In the genomic region with DNA sequence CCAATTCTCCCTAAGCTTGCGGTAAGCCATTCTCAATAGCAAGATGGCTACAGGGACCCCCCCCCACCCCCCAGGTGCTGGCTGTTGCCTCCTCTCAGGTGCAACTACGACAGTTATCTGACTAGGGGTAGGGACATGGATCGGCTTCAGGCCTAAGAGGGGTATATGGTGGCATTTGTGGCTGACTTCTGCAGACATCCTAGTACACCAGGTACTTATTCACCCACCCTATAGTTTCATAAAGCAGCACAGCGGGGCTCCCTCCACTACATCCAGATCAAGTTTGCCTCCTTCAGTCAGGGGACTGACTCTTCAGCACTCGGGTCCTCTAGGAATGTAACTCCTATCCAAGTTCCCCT, we compare ENCODE assay signal across 8 mouse cellular contexts. TPM values are rescaled to one million over a fixed set of nuclear protein-coding genes. Genes with fewer than 3 reads are reported as not detected.
DNase-seq lines count a peak whose midpoint lies in the region; ATAC-seq and TF ChIP-seq lines count a peak whose summit lies in the region.

No protein-coding gene starts in this region.

- H3K4me1 ChIP-seq in lung, adult 2 months (ENCODE audit: control insufficient read depth, insufficient read depth, low read length) = peaks cover 4% of the 10 kb centered on the region; the same call in 1 of the 2 replicates
- peaks cover 7% of the 10 kb centered on the region for H3K4me1 ChIP-seq in embryonic facial prominence, embryonic 14.5 days (ENCODE audit: control insufficient read depth, insufficient read depth, low read length)
- peaks cover 6% of the 10 kb centered on the region for H3K4me1 ChIP-seq in intestine, embryonic 14.5 days (replicated peaks; ENCODE audit: control insufficient read depth, insufficient read depth, low read length)

- 49% methylated on average over 5 of the region's 5 CpGs for WGBS in lung, adult 2 months
- WGBS in embryonic facial prominence, embryonic 14.5 days = 46% methylated on average over 4 of the region's 5 CpGs
- 43% methylated on average over 5 of the region's 5 CpGs for WGBS in intestine, embryonic 14.5 days

- peak overlapping the region; percentile 79 for H3K27ac ChIP-seq in embryonic facial prominence, embryonic 14.5 days (replicated peaks; ENCODE audit: low read depth, low read length)
- H3K27ac ChIP-seq in intestine, embryonic 14.5 days (ENCODE audit: low read depth) = peak overlapping the region; percentile 82

- no peaks in the 10 kb centered on the region for H3K79me2 ChIP-seq in myocyte (ENCODE audit: control insufficient read depth, insufficient read depth)

- TF ChIP-seq CTCF in lung, adult 2 months (IDR thresholded peaks at IDR 0.05; ENCODE audit: insufficient read depth, low read length) = no peak

- peak overlapping the region; percentile 84 for H3K9ac ChIP-seq in embryonic facial prominence, embryonic 14.5 days (ENCODE audit: low read depth, low read length)
- peak overlapping the region; percentile 76 for H3K9ac ChIP-seq in intestine, embryonic 14.5 days (ENCODE audit: low read length)

- intact Hi-C loops in left cerebral cortex, postnatal 25 days (cut with DNase I) = loop anchor here (2.0 kb wide), 1 partner anchor 54 kb away; no protein-coding TSS in a partner anchor

- DNase-seq in lung, adult 2 months = no peak
- DNase-seq in lung, adult 18-20 months = no peak
- no peak for DNase-seq in embryonic facial prominence, embryonic 14.5 days (ENCODE audit: low spot score)
- no peak for DNase-seq in intestine, embryonic 14.5 days (ENCODE audit: low spot score)
- DNase-seq in layer of hippocampus, adult 11-12 months (ENCODE audit: low spot score) = no peak
- no peak for DNase-seq in urinary bladder, adult 18-20 months (ENCODE audit: low spot score in 2 of 2)
- DNase-seq in left cerebral cortex, postnatal 25 days (ENCODE audit: low spot score in 2 of 2) = no peak

- H3K4me3 ChIP-seq in lung, adult 2 months (replicated peaks; ENCODE audit: extremely low read depth, low read depth, low read length) = peak overlapping the region; percentile 92
- peak overlapping the region; percentile 77 for H3K4me3 ChIP-seq in embryonic facial prominence, embryonic 14.5 days (ENCODE audit: low read depth, low read length)
- H3K4me3 ChIP-seq in intestine, embryonic 14.5 days (ENCODE audit: low read depth, low read length) = peak overlapping the region; percentile 70
- peak overlapping the region; percentile 80 for H3K4me3 ChIP-seq in myocyte

- H3K4me2 ChIP-seq in embryonic facial prominence, embryonic 14.5 days (ENCODE audit: low read depth, low read length) = peak overlapping the region; percentile 93
- H3K4me2 ChIP-seq in intestine, embryonic 14.5 days (ENCODE audit: low read length) = peak overlapping the region; percentile 84
- peak overlapping the region; percentile 98 for H3K4me2 ChIP-seq in myocyte (ENCODE audit: low read depth)

- no peak; the same call in 1 of the 2 replicates for ATAC-seq in embryonic facial prominence, embryonic 14.5 days (ENCODE audit: low read depth)
- no peak for ATAC-seq in intestine, embryonic 14.5 days (replicated peaks; ENCODE audit: low FRiP score, low TSS enrichment, low read depth)

- no peaks in the 10 kb centered on the region for H3K36me3 ChIP-seq in embryonic facial prominence, embryonic 14.5 days (ENCODE audit: control insufficient read depth, insufficient read depth, low read length)
- H3K36me3 ChIP-seq in intestine, embryonic 14.5 days (ENCODE audit: control insufficient read depth, insufficient read depth, low read length) = no peaks in the 10 kb centered on the region
- no peaks in the 10 kb centered on the region for H3K36me3 ChIP-seq in myocyte (ENCODE audit: control insufficient read depth, insufficient read depth)

- H3K27me3 ChIP-seq in embryonic facial prominence, embryonic 14.5 days (replicated peaks; ENCODE audit: control insufficient read depth, insufficient read depth, low read length) = no peaks in the 10 kb centered on the region
- H3K27me3 ChIP-seq in intestine, embryonic 14.5 days (replicated peaks; ENCODE audit: control insufficient read depth, insufficient read depth, low read length) = no peaks in the 10 kb centered on the region
- no peaks in the 10 kb centered on the region for H3K27me3 ChIP-seq in myocyte (ENCODE audit: control insufficient read depth, insufficient read depth, insufficient read length)

- TF ChIP-seq POLR2A in lung, adult 2 months (IDR thresholded peaks at IDR 0.05; ENCODE audit: borderline replicate concordance, extremely low read depth, low read depth, low read length) = no peak
- TF ChIP-seq POLR2A in myocyte (IDR thresholded peaks at IDR 0.05; ENCODE audit: insufficient read length, low read depth) = no peak

- H3K9me3 ChIP-seq in embryonic facial prominence, embryonic 14.5 days (ENCODE audit: control insufficient read depth, low read length) = no peaks in the 10 kb centered on the region
- no peaks in the 10 kb centered on the region for H3K9me3 ChIP-seq in intestine, embryonic 14.5 days (ENCODE audit: control insufficient read depth, low read length)

- H3ac ChIP-seq in myocyte (ENCODE audit: control insufficient read depth, insufficient read length) = peak overlapping the region; percentile 78

TF ChIP-seq in myocyte, 11 proteins besides CTCF, POLR2A, EP300 and RAD21:
- no peak for TF ChIP-seq USF1 (IDR thresholded peaks at IDR 0.05; ENCODE audit: low read depth)
- no peak for TF ChIP-seq REST (IDR thresholded peaks at IDR 0.05; ENCODE audit: insufficient read depth, insufficient read length)
- no peak for TF ChIP-seq SRF (IDR thresholded peaks at IDR 0.05; ENCODE audit: control insufficient read depth, insufficient read length, low read depth)
- TF ChIP-seq TCF3 (IDR thresholded peaks at IDR 0.05; ENCODE audit: insufficient read length, low read depth) = no peak

RNA-seq across cellular contexts. Expression of gene P2rx4, which starts 0.4 kb away (rescaled TPM):
- 87.8 and 112 TPM in 2 replicates for polyA plus RNA-seq in lung, adult 2 months (2012; rRNA removed)
- 20.1 and 22.2 TPM in 2 replicates for polyA plus RNA-seq in embryonic facial prominence, embryonic 14.5 days (2014; fragmentation: Nextera tagmentation; extraction: Ambion mirVana)
- polyA plus RNA-seq in intestine, embryonic 14.5 days (2014; fragmentation: Nextera tagmentation; extraction: Ambion mirVana) = 20.9 and 21.0 TPM in 2 replicates
- 23.2 TPM for polyA plus RNA-seq in myocyte (2012; fragmentation: generic; extraction: Trizol)
- total RNA-seq in left cerebral cortex, postnatal 25 days (2021) = 10 to 100 TPM; 14.9 to 16.7 TPM
